Mouse (Mus musculus): ENCODE measurements around the gene Lexm. TPM values are rescaled to one million over a fixed set of nuclear protein-coding genes. Genes with fewer than 3 reads are reported as not detected.

Lexm gene
- total and polyA plus RNA-seq, 3 experiments, result 0.19 to 0.21 TPM; not detected in 1

GRCm38 (mm10) chr4:106600770-106601169 lies 16.3 kb downstream of the Lexm start (continued):
- TF ChIP-seq ELF1 (IDR thresholded peaks at IDR 0.05; ENCODE audit: low read depth, low read length) (no peak), MAFK (IDR thresholded peaks at IDR 0.05; ENCODE audit: insufficient replicate concordance, low read length) (no peak), MYC (IDR thresholded peaks at IDR 0.05; ENCODE audit: low read depth, low read length) (no peak), ETS1 (conservative IDR thresholded peaks at IDR 0.05; ENCODE audit: low read depth, low read length) (peak; percentile 53; the same call in 1 of the 2 replicates), GABPA (IDR thresholded peaks at IDR 0.05; ENCODE audit: insufficient replicate concordance, low read depth, low read length) (no peak), EP300 (IDR thresholded peaks at IDR 0.05; ENCODE audit: low read length) (peak; percentile 90), KAT2A (IDR thresholded peaks at IDR 0.05; ENCODE audit: insufficient replicate concordance, low read length) (no peak), NELFE (IDR thresholded peaks at IDR 0.05; ENCODE audit: low read depth, low read length) (no peak), POLR2AphosphoS2 (IDR thresholded peaks at IDR 0.05; ENCODE audit: low read depth, low read length) (no peak), IRF4 (IDR thresholded peaks at IDR 0.05; ENCODE audit: low read depth, low read length) (peak; percentile 92), POLR2A (IDR thresholded peaks at IDR 0.05; ENCODE audit: low read depth, low read length) (no peak), NRF1 (IDR thresholded peaks at IDR 0.05; ENCODE audit: low read depth, low read length) (no peak)

- no peak overlapping the region for H3K27ac ChIP-seq (ENCODE audit: insufficient read depth, low read depth)
- no peak overlapping the region for H3K9ac ChIP-seq (ENCODE audit: insufficient read depth, low read depth)
- in situ Hi-C loops (cut with MboI; ENCODE audit: low pct_ligation_motif_present, low pct_unique_long_range_greater_than_20kb, low sequenced_read_pairs) (no loop called here), dilution Hi-C loops (cut with MboI; ENCODE audit: extremely low pct_ligation_motif_present, extremely low pct_unique_long_range_greater_than_20kb, low sequenced_read_pairs) (no loop called here)
- no peaks in the 10 kb centered on the region for H3K36me3 ChIP-seq (replicated peaks in 1 of 2; ENCODE audit: control insufficient read depth in 1 of 2, insufficient read depth in 1 of 2, low read length in 1 of 2)
- DNase-seq (ENCODE audit: extremely low read depth), result no peak
- peaks cover 12 to 51% of the 10 kb centered on the region in 2 experiments for H3K4me1 ChIP-seq (ENCODE audit: control insufficient read depth in 1 of 2, insufficient read depth in 2 of 2)
- peaks cover 15% of the 10 kb centered on the region for H3K9me3 ChIP-seq (replicated peaks; ENCODE audit: low read length)
- H3K4me2 ChIP-seq (ENCODE audit: insufficient read depth, low read depth, poor library complexity, severe bottlenecking), result no peak overlapping the region
- no peaks in the 10 kb centered on the region for H3K27me3 ChIP-seq (replicated peaks)
- H3K79me2 ChIP-seq (replicated peaks; ENCODE audit: control insufficient read depth, extremely low read depth, insufficient read depth, poor library complexity, severe bottlenecking), result no peaks in the 10 kb centered on the region
- no peak overlapping the region for H3K4me3 ChIP-seq (replicated peaks in 1 of 3; ENCODE audit: low read depth in 2 of 3, low read length in 2 of 3, poor library complexity in 1 of 3)
- TF ChIP-seq USF1 (IDR thresholded peaks at IDR 0.05; ENCODE audit: low read depth, low read length) (no peak), RCOR1 (conservative IDR thresholded peaks at IDR 0.05; ENCODE audit: low read depth, low read length) (no peak), CTCF (conservative IDR thresholded peaks at IDR 0.05 in 1 of 2, IDR thresholded peaks at IDR 0.05 in 1 of 2; ENCODE audit: low read depth in 2 of 2, low read length in 2 of 2) (no peak), USF2 (conservative IDR thresholded peaks at IDR 0.05; ENCODE audit: low read depth, low read length) (no peak), EP300 (IDR thresholded peaks at IDR 0.05; ENCODE audit: low read length) (no peak), UBTF (IDR thresholded peaks at IDR 0.05; ENCODE audit: low read depth, low read length) (no peak), BHLHE40 (IDR thresholded peaks at IDR 0.05; ENCODE audit: low read depth, low read length) (no peak), ZNF384 (IDR thresholded peaks at IDR 0.05; ENCODE audit: low read depth, low read length) (no peak), TBP (conservative IDR thresholded peaks at IDR 0.05; ENCODE audit: low read depth, low read length) (no peak), HCFC1 (IDR thresholded peaks at IDR 0.05; ENCODE audit: low read depth, low read length) (no peak), KAT2A (IDR thresholded peaks at IDR 0.05; ENCODE audit: insufficient replicate concordance, low read length) (no peak), SIN3A (IDR thresholded peaks at IDR 0.05; ENCODE audit: low read length) (no peak), ETS1 (conservative IDR thresholded peaks at IDR 0.05; ENCODE audit: low read depth, low read length) (no peak)
Measured at GRCm38 (mm10) chr4:106599415-106599814, 17.6 kb downstream of the Lexm start.
